Mouse (Mus musculus): Measurements from ENCODE around the gene Aip.

Aip gene

GRCm38 (mm10) chr19:4125741-4126696 lies at the start of gene Aip:
TSS of gene Aip (minus strand) at chr19:4125858.
- peak; percentile 99 for DNase-seq (ENCODE audit: low spot score)

- no peak for DNase-seq (ENCODE audit: low spot score)
Measured at GRCm38 (mm10) chr19:4172925-4173324, 47.3 kb upstream of the Aip start.

- no peak for DNase-seq (ENCODE audit: low spot score)
Measured at GRCm38 (mm10) chr19:4171393-4172290, 46.0 kb upstream of the Aip start.

- DNase-seq (ENCODE audit: low spot score) = no peak
Measured at GRCm38 (mm10) chr19:4170723-4171392, 45.2 kb upstream of the Aip start.

GRCm38 (mm10) chr19:4169810-4170209 lies 44.2 kb upstream of the Aip start:
- DNase-seq (ENCODE audit: low spot score) = no peak

- DNase-seq (ENCODE audit: low spot score) = peak; percentile 99
Measured at GRCm38 (mm10) chr19:4169378-4169784, 43.7 kb upstream of the Aip start.

GRCm38 (mm10) chr19:4166678-4167476 lies 41.2 kb upstream of the Aip start:
- DNase-seq (ENCODE audit: low spot score) = no peak

- DNase-seq (ENCODE audit: low spot score) = no peak
Measured at GRCm38 (mm10) chr19:4164721-4165120, 39.1 kb upstream of the Aip start.

GRCm38 (mm10) chr19:4164100-4164499 lies 38.4 kb upstream of the Aip start:
- DNase-seq (ENCODE audit: low spot score) = no peak

- no peak for DNase-seq (ENCODE audit: low spot score)
Measured at GRCm38 (mm10) chr19:4163543-4163887, 37.9 kb upstream of the Aip start.

- peak; percentile 96 for DNase-seq (ENCODE audit: low spot score)
Measured at GRCm38 (mm10) chr19:4162646-4163542, 37.2 kb upstream of the Aip start, which contains the start of gene Rps6kb2. TSS of gene Rps6kb2 (minus strand) at chr19:4163354.

GRCm38 (mm10) chr19:4159049-4159448 lies 33.4 kb upstream of the Aip start:
- DNase-seq (ENCODE audit: low spot score) = no peak

- DNase-seq (ENCODE audit: low spot score) = no peak
Measured at GRCm38 (mm10) chr19:4156771-4157170, 31.1 kb upstream of the Aip start.

- no peak for DNase-seq (ENCODE audit: low spot score)
Measured at GRCm38 (mm10) chr19:4156073-4156579, 30.5 kb upstream of the Aip start.

- no peak for DNase-seq (ENCODE audit: low spot score)
Measured at GRCm38 (mm10) chr19:4155223-4156072, 29.8 kb upstream of the Aip start.

GRCm38 (mm10) chr19:4154437-4155222 lies 29.0 kb upstream of the Aip start:
- no peak for DNase-seq (ENCODE audit: low spot score)

- DNase-seq (ENCODE audit: low spot score) = no peak
Measured at GRCm38 (mm10) chr19:4153232-4153654, 27.6 kb upstream of the Aip start, which contains the start of gene Ptprcap. TSS of gene Ptprcap (plus strand) at chr19:4153604.
